Mouse (Mus musculus): ENCODE measurements around the gene Fbxl15. TPM values are rescaled to one million over a fixed set of nuclear protein-coding genes. Genes with fewer than 3 reads are reported as not detected.

The Fbxl15 gene
- total and polyA plus RNA-seq, 2 experiments from 2014 or later, result 55.2 to 57.8 TPM

DNA sequence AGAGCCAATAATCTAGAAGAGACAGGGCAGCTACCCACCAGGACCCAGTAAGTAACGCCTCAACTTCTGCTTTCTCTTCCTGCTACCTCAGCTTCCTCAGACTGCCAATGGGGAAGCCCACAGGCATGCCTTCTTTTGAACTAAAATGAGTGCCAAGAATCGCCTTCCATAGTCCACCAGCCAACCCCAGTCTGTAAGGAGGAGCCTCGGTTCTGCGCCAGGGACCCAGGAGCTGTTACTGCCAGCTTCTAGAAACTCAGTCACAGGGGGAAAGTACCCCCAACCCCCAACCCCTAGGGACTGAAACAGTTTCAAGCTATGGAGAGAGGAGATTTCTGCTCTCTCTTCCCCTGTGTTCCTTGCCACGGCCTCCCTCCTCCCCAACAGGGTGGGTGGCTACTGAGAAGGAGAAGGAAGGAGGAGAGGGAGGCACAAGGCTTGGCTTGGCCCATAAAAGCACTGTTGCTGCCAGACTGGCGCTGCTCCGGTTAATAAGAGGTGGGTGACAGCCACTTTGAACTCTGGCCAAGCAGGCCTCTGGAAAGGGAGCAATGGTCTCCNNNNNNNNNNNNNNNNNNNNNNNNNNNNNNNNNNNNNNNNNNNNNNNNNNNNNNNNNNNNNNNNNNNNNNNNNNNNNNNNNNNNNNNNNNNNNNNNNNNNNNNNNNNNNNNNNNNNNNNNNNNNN lies 11.4 kb downstream of the Fbxl15 start:
- 59% methylated on average over 7 of the region's 7 CpGs for WGBS
- no peaks in the 10 kb centered on the region for H3K36me3 ChIP-seq (ENCODE audit: insufficient read depth, low read length)
- TF ChIP-seq CTCF (IDR thresholded peaks at IDR 0.05), result no peak
- H3K27me3 ChIP-seq (ENCODE audit: insufficient read depth, low read length), result no peaks in the 10 kb centered on the region
- H3K9me3 ChIP-seq (ENCODE audit: low read length), result no peaks in the 10 kb centered on the region
- peak overlapping the region; percentile 62 for H3K27ac ChIP-seq (ENCODE audit: low read depth, low read length)
- DNase-seq (ENCODE audit: low spot score) (peak; percentile 77), ATAC-seq (ENCODE audit: low FRiP score) (peak; percentile 26)
- peak overlapping the region; percentile 85 for H3K4me2 ChIP-seq (ENCODE audit: low read depth, low read length, poor library complexity, severe bottlenecking)
- peaks cover 14% of the 10 kb centered on the region for H3K4me1 ChIP-seq (ENCODE audit: insufficient read depth, low read length)
- peak overlapping the region; percentile 74; the same call in 1 of the 2 replicates for H3K4me3 ChIP-seq (ENCODE audit: low read depth, low read length)
- H3K9ac ChIP-seq (replicated peaks; ENCODE audit: low read length, poor library complexity, severe bottlenecking), result peak overlapping the region; percentile 8; the same call in 1 of the 2 replicates

DNA sequence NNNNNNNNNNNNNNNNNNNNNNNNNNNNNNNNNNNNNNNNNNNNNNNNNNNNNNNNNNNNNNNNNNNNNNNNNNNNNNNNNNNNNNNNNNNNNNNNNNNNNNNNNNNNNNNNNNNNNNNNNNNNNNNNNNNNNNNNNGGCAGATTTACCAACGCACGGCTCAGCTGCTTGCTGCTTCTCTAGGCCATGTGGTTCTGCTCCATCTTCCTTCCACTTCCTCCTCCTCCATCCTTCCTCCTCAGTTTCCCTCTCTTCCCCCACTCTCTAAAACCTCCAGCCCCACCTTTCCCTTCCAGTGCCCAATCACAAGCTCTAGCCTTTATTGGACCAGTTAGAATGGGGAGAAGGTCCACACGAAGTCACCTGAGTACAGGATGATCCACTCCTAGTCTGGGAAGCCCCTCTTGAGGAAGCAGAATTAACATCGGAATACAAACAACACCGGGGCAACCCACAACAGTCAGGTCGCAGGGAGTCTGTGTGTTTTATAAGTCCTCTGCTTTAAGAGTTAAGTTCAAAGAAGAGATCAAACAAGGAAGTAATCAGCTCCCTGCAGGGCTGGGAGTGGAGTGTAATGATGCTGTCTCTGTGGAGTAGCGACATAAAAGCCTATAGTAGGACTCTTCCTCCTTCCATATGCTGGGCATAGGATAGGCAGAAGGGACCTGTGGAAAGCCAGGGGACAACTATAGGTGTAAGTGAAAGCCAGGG lies 16.9 kb downstream of the Fbxl15 start:
- no peak for ATAC-seq (ENCODE audit: low FRiP score)
- WGBS, result 24% methylated on average over 7 of the region's 7 CpGs

GRCm38 (mm10) chr19:46347146-46347545 lies 19.2 kb downstream of the Fbxl15 start:
- Histone ChIP-seq H3K9me3 (ENCODE audit: low read length) (no peaks in the 10 kb centered on the region), H3K4me2 (ENCODE audit: low read depth, low read length, poor library complexity, severe bottlenecking) (no peak overlapping the region), H3K9ac (replicated peaks; ENCODE audit: low read length, poor library complexity, severe bottlenecking) (no peak overlapping the region), H3K4me1 (ENCODE audit: insufficient read depth, low read length) (peaks cover 8% of the 10 kb centered on the region; the same call in 1 of the 2 replicates), H3K27ac (ENCODE audit: low read depth, low read length) (no peak overlapping the region), H3K4me3 (ENCODE audit: low read depth, low read length) (no peak overlapping the region), H3K27me3 (ENCODE audit: insufficient read depth, low read length) (no peaks in the 10 kb centered on the region), H3K36me3 (ENCODE audit: insufficient read depth, low read length) (no peaks in the 10 kb centered on the region)
- 96% methylated on average over 1 of the region's 1 CpGs for WGBS
- TF ChIP-seq CTCF (IDR thresholded peaks at IDR 0.05), result no peak
- DNase-seq (ENCODE audit: low spot score) (no peak), ATAC-seq (ENCODE audit: low FRiP score) (no peak)

More for the DNA sequence above, 16.9 kb downstream of the Fbxl15 start:
- peaks cover 3% of the 10 kb centered on the region; the same call in 1 of the 2 replicates for H3K4me1 ChIP-seq (ENCODE audit: insufficient read depth, low read length)
- DNase-seq (ENCODE audit: low spot score), result no peak
- no peak overlapping the region for H3K9ac ChIP-seq (replicated peaks; ENCODE audit: low read length, poor library complexity, severe bottlenecking)
- H3K4me3 ChIP-seq (ENCODE audit: low read depth, low read length), result no peak overlapping the region
- H3K9me3 ChIP-seq (ENCODE audit: low read length), result no peaks in the 10 kb centered on the region
- no peaks in the 10 kb centered on the region for H3K27me3 ChIP-seq (ENCODE audit: insufficient read depth, low read length)
- TF ChIP-seq CTCF (IDR thresholded peaks at IDR 0.05), result no peak
- no peak overlapping the region for H3K4me2 ChIP-seq (ENCODE audit: low read depth, low read length, poor library complexity, severe bottlenecking)
- H3K27ac ChIP-seq (ENCODE audit: low read depth, low read length), result no peak overlapping the region
- no peaks in the 10 kb centered on the region for H3K36me3 ChIP-seq (ENCODE audit: insufficient read depth, low read length)

DNA sequence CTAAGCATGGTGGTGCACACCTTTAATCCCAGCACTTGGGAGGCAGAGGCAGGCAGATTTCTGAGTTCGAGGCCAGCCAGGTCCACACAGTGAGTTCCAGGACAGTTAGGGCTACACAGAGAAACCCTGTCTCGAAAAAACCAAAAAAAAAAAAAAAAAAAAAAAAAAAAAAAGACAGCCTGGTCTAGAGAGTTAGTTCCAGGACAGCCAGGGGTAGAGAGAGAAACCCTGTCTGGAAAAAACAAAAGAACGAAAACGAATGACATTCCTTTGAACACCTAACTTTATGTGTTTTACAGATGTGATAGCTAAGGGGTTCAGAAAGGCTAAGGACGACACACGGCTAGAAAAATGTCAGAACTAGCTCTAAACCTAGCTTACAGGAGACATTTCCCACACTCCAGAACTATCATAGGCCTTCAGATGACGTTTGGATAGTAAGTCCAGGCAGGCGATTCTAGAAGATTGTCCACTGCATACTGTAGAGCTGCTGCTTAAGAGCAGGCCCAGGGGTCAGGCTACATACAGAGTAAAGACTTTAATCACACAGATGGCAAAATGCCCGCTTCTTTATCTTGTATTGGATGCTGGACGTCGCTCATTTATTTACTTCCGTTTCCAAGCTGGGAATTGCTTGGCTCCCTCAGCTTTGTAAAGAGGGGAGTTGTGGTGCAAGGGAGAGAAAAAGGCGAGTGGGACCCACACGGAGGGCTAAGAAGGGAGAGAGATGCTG lies 20.1 kb downstream of the Fbxl15 start:
- DNase-seq (ENCODE audit: low spot score) (peak; percentile 48), ATAC-seq (ENCODE audit: low FRiP score) (no peak)
- H3K36me3 ChIP-seq (ENCODE audit: insufficient read depth, low read length), result no peaks in the 10 kb centered on the region
- H3K9ac ChIP-seq (replicated peaks; ENCODE audit: low read length, poor library complexity, severe bottlenecking), result peak overlapping the region; percentile 80
- no peaks in the 10 kb centered on the region for H3K27me3 ChIP-seq (ENCODE audit: insufficient read depth, low read length)
- peak overlapping the region; percentile 56 for H3K4me3 ChIP-seq (ENCODE audit: low read depth, low read length)
- H3K9me3 ChIP-seq (ENCODE audit: low read length), result no peaks in the 10 kb centered on the region
- 29% methylated on average over 14 of the region's 14 CpGs for WGBS
- H3K27ac ChIP-seq (ENCODE audit: low read depth, low read length), result peak overlapping the region; percentile 88
- no peak for TF ChIP-seq CTCF (IDR thresholded peaks at IDR 0.05)
- H3K4me1 ChIP-seq (ENCODE audit: insufficient read depth, low read length), result peaks cover 8% of the 10 kb centered on the region; the same call in 1 of the 2 replicates
- peak overlapping the region; percentile 56 for H3K4me2 ChIP-seq (ENCODE audit: low read depth, low read length, poor library complexity, severe bottlenecking)

DNA sequence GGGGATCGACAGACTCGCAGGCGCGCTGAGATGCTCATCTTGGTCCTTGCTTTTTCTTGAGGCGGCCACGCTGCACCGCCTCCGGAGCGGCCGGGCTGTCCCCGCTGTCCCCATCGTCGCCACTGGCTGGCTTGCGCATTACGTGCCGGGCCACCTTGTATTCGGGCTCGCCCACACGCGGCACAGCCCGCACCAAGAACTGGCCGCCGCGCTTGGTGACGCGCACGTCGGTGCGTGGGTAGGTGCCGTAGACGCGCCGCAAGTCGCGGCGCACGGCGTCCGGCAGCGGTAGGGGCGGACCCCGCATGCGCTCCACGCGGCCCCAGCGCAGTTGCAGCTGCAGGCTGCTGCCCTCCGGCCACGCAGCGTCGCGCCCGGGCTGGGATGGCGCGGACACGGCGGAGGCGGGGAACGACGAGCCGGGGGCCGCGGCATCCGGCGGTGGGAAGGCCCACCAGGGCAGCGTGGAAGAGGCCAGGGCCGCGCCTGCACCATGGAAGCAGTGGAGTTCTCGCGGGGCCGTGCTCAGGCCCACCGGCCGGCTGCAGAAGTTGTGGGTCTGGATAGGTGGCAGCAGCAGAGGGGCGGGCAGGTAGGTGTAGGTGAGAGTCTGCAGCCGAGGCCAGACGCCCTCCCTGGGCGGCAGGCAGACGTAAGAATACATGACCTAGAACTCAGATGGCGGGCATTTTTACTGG lies 20.9 kb downstream of the Fbxl15 start:
- Histone ChIP-seq H3K27me3 (ENCODE audit: insufficient read depth, low read length) (no peaks in the 10 kb centered on the region), H3K9ac (replicated peaks; ENCODE audit: low read length, poor library complexity, severe bottlenecking) (peak overlapping the region; percentile 80), H3K4me1 (ENCODE audit: insufficient read depth, low read length) (peaks cover 8% of the 10 kb centered on the region; the same call in 1 of the 2 replicates), H3K4me2 (ENCODE audit: low read depth, low read length, poor library complexity, severe bottlenecking) (peak overlapping the region; percentile 56), H3K9me3 (ENCODE audit: low read length) (no peaks in the 10 kb centered on the region), H3K36me3 (ENCODE audit: insufficient read depth, low read length) (no peaks in the 10 kb centered on the region), H3K4me3 (ENCODE audit: low read depth, low read length) (peak overlapping the region; percentile 56), H3K27ac (ENCODE audit: low read depth, low read length) (peak overlapping the region; percentile 88)
- no peak; the same call in 1 of the 2 replicates for TF ChIP-seq CTCF (IDR thresholded peaks at IDR 0.05)
- ATAC-seq (ENCODE audit: low FRiP score), result peak; percentile 95
- DNase-seq (ENCODE audit: low spot score), result peak; percentile 93
- whole genome bisulfite sequencing, result under 1% methylated on average over 71 of the region's 78 CpGs

Data from midbrain, postnatal 0 days (tissue).